Mouse (Mus musculus) spleen, postnatal 14 days (tissue): ENCODE results near the gene Erbb3.
"Not testable (repeated sequence)": the region's sequence is repeated elsewhere in the genome, so short reads cannot be mapped to it uniquely, and the experiment has no call there.

Experiments
- DNase-seq, 2 experiments: peaks; one replicate each; pipeline ENCODE4 v3.0.0; 2021 to 2022; ENCODE audit warnings: low spot score in 2 of 2

Erbb3 gene

DNA sequence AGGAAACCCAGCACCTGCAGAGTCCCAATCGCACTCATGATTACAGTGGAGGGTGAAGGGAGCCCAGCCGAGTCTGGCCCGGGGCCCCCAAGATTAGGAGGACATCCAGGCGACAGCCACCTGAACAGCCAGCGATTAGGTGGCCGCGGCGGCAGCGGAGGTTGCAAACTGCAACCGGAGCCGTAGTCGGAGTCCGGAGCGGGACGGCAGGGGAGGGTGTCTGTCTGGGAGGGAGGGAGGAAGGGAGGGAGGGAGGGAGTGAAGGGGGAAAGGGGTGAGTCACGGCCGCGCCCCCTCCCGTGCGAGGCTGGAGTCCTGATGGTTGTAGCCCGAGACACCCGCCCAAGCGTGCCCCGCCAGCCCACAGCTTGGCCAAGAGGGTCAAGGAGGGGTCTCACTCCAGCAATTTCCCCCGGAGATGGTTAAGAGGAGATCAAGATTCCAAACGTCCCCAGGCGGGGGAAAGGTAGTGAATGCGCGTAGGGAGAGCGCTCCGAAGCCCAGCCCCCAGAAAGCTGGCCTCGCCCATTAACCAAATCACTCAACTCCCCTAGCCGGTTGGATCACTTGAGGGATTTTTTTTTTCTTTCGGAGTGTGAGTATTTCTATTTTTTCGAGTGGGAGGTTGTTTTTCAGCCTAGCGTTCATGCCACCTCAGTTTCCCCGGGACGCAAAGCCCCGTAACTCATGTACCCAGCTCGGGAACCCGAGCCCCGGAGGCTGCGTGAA, at the start of gene Erbb3:
Gene Erbb3, minus strand, starts transcription at position 189 of the 729 bp plus-strand sequence.
- DNase-seq, result peak in 1 of 2 experiments; percentile 18

- DNase-seq, result no peak
Measured at GRCm38 (mm10) chr10:128637011-128637410, 47.6 kb upstream of the Erbb3 start.

DNA sequence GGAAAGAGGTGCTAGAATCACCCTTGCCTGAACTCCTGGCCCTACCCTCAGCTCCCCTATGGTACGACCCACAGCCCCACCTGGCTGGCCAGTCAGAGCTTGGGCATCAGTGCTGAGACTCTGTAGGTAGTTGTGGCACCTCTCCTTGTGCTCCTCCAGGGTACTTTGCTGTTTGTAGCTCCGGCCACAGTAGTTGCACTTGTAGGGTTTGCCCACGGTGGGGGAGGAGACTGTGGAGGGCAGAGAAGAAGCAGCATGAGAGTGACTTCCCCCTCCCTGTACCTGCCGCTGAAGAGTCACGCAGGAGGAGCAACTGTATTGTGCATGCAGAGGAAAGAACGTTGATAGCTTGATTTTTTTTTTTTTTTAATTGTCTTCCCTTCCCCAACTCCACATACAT, 47.1 kb upstream of the Erbb3 start:
- no peak for DNase-seq

GRCm38 (mm10) chr10:128635697-128636096, 46.2 kb upstream of the Erbb3 start:
- no peak for DNase-seq

DNA sequence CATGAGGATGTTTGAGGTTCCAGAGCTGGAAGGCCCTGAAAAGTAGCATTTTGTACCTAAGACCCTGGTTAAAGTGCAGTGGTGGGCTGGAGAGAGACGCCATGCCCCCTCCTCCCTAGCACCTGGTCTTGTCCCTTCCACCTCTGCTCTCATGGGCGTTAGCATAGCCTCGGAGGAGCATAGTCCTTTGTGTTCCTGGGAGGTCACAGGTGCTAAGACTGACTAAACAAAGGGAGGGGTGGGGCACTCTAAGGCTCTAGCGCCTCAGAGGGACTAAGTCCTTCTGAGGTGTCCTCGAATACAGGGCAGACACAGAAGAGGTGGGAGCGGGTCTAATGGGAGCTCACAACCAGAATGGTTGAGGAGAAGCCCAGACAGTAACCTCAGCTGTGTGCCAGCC, 42.1 kb upstream of the Erbb3 start:
- no peak for DNase-seq

DNA sequence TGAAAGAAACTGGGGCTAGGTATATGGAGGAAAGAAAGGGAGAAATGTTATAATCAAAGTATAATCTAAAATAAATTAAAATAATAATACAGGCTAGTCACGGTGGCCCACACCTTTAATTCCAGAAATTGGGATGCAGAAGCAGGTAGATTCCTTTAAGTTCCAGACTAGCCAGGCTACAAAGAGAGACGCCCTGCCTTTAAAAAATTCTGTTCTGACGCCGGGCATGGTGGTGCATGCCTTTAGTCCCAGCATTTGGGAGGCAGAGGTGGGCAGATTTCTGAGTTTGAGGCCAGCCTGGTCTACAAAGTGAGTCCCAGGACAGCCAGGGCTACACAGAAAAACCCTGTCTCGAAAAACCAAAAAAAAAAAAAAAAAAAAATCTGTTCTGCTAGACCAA, 40.9 kb upstream of the Erbb3 start:
- DNase-seq, result not testable (repeated sequence)

GRCm38 (mm10) chr10:128629746-128630145, 40.3 kb upstream of the Erbb3 start:
- no peak for DNase-seq

GRCm38 (mm10) chr10:128627398-128628317, 38.2 kb upstream of the Erbb3 start:
- DNase-seq, result no peak

DNA sequence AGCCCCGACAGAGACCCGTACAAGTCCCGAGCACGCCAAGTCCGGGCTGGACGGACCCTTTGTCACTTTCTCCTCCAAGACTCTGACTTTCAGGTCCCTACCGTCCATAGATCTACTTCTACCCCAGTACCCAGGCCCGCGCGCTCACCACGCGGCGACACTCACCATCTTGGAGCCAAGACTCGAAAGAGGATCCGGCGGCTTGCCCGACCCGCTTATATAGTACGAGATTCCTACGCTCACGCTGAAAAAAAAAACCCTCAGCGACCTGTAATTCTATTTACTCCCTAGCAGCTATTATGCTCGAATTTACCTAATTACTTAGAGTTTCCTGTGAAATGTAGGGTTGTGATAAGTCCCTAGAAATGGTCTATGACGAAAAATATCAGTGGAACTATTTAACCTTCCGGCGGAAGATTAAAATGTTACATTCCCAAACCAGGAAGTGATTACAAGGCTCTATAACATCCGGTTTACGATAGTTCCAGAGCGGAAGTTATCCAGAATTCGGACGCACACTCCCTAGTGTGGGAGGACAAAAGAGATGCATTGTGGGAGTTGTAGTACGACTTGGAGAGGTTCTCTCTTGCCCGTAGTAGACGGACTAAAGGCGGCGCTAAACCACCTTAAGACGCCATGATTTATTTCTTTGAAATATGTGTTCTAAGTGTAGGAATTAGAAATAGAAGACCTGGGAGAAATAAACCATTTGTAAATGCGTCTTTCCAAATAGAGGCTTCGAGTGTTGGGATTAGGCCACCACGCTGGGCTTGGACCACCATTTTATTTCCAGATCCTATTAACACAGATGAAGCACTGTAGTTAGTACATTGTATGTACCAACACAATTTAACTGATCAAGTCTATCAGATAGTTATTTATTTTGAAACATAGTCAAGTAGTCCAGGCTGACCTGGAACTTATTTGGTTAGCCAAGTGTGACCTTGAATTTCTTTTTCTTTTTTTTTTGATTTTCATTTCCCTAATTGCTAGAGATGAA, 37.2 kb upstream of the Erbb3 start, which contains the start of gene Rps26:
Gene Rps26, minus strand, starts transcription at position 437 of the 1,000 bp plus-strand sequence.
- DNase-seq, result peak; percentile 69 to 83

DNA sequence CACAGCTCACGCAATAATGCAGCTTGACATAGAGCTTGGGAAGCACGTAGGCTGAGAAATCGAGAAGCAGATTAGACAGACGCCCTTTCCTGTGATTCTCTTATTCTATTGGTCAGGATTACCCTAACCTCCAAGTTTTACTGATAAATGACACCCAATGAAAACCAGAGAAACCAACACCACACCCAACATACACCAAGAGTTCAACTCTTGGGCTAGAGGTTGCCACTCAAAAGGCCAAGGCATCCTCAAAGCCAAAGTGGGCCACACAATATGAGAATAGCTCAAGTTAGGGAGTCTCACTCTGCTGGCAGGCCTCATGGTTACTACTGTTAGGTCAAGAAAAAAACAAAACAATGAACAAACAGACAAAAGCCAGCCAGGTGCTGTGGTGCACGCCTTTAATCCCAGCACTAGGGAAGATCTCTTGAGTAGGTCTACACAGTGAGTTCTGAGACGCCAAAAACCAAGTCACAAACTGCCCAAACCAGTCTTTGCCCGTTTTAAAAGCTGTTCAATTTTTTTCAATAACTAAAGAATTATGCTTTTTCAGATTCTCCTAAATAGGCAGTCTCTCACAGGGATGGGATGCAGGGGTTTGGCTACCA, 35.9 kb upstream of the Erbb3 start:
- DNase-seq, result no peak

- not testable (repeated sequence) for DNase-seq
Measured at GRCm38 (mm10) chr10:128623106-128623613, 33.7 kb upstream of the Erbb3 start.

GRCm38 (mm10) chr10:128622702-128623101, 33.2 kb upstream of the Erbb3 start:
- no peak for DNase-seq

GRCm38 (mm10) chr10:128621986-128622520, 32.6 kb upstream of the Erbb3 start:
- DNase-seq, result no peak

DNA sequence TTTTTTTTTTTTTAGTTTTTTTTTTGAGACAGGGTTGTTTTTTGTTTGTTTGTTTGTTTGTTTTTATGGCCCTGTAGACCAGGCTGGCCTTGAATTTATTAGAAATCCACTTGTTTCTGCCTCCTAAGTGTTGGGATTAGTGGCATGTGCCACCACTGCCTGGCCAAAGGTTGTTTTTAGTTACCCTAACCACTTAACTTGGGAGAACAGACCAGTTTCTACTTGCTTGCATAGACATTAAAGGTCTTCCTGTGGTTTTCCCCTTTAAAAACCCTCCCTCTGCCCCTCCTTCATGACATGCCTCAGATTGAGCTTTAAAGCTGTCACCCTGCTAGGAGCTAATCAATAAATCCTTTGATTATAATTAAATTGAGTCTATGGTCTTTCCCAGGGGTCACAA, 30.8 kb upstream of the Erbb3 start:
- no peak for DNase-seq

GRCm38 (mm10) chr10:128619148-128619547, 29.7 kb upstream of the Erbb3 start:
- DNase-seq, result not testable (repeated sequence)

- DNase-seq, result no peak
Measured at GRCm38 (mm10) chr10:128618570-128618969, 29.1 kb upstream of the Erbb3 start.

GRCm38 (mm10) chr10:128615798-128616448, 26.5 kb upstream of the Erbb3 start:
- DNase-seq, result not testable (repeated sequence)

DNA sequence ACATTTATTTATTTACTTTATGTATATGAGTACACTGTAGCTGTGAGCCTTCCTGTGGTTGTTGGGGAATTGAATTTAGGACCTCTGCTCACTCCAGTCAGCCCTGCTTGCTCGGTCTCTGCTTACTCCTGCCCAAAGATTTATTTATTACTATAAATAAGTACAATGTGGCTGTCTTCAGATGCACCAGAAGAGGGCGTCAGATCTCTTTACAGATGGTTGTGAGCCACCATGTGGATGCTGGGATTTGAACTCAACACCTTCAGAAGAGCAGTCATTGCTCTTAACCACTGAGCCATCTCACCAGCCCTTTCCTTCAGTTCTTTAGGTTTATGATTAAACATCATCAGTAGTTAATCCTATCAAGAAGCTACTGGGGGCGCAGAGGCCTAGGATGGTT, 25.5 kb upstream of the Erbb3 start:
- no peak for DNase-seq

GRCm38 (mm10) chr10:128613820-128614219, 24.4 kb upstream of the Erbb3 start:
- DNase-seq, result not testable (repeated sequence)

GRCm38 (mm10) chr10:128613154-128613440, 23.6 kb upstream of the Erbb3 start:
- DNase-seq, result no peak
